Mouse (Mus musculus) limb, embryonic 11.5 days (tissue): ENCODE results near the gene Ccdc9. TPM values are rescaled to one million over a fixed set of nuclear protein-coding genes. Genes with fewer than 3 reads are reported as not detected.
A peak's percentile ranks its signal among the peaks of the same experiment; 100 is the strongest.

ENCODE experiments used
- ATAC-seq: fragments of 200-750 bp; cut with Nextera tagmentation; 2 replicates; pipeline ENCODE4 v1.8.0; 2017; ENCODE audit warnings: low read depth; ENCODE audit not compliant: insufficient number of reproducible peaks, low FRiP score, low TSS enrichment
- DNase-seq: peaks from one replicate; pipeline ENCODE4 v3.0.0-alpha.2; 2015; ENCODE audit warnings: low spot score
- H3K27ac ChIP-seq: fragments of 300-500 bp; sonication (generic); replicated peaks from 2 replicates; pipeline ENCODE4 v1.5.1; 2014; ENCODE audit warnings: low read depth, mild to moderate bottlenecking, low read length
- H3K27me3 ChIP-seq: fragments of 300-500 bp; sonication (generic); 2 replicates; pipeline ENCODE4 v1.6.1; 2014; ENCODE audit warnings: mild to moderate bottlenecking, low read length, mixed read lengths; ENCODE audit not compliant: control insufficient read depth, insufficient read depth
- H3K36me3 ChIP-seq: fragments of 300-500 bp; sonication (generic); 2 replicates; pipeline ENCODE4 v1.6.1; 2014; ENCODE audit warnings: mild to moderate bottlenecking, low read length, moderate library complexity, mixed read lengths; ENCODE audit not compliant: control insufficient read depth, insufficient read depth
- H3K4me1 ChIP-seq: fragments of 300-500 bp; sonication (generic); 2 replicates; pipeline ENCODE4 v1.6.1; 2014; ENCODE audit warnings: low read length, mixed read lengths; ENCODE audit not compliant: control insufficient read depth, insufficient read depth
- H3K4me2 ChIP-seq: fragments of 300-500 bp; sonication (generic); 2 replicates; pipeline ENCODE4 v1.6.1; 2014; ENCODE audit warnings: low read depth, mild to moderate bottlenecking, moderate library complexity; ENCODE audit not compliant: severe bottlenecking
- H3K4me3 ChIP-seq: fragments of 300-500 bp; sonication (generic); 2 replicates; pipeline ENCODE4 v1.5.1; 2014; ENCODE audit warnings: low read depth, low read length
- H3K9ac ChIP-seq: fragments of 300-500 bp; sonication (generic); 2 replicates; pipeline ENCODE4 v1.6.1; 2014; ENCODE audit warnings: mild to moderate bottlenecking, low read length
- H3K9me3 ChIP-seq: fragments of 300-500 bp; sonication (generic); 2 replicates; pipeline ENCODE4 v1.6.1; 2016; ENCODE audit warnings: low read length; ENCODE audit not compliant: control insufficient read depth
- WGBS: fragments of 180-500 bp; shearing (Covaris S2); extraction: QIAGEN DNeasy Blood & Tissue Kit; methylation state at CpG from one replicate; pipeline ENCODE4 v1.1.7; 2014; 5-methylcytosine and 5-hydroxymethylcytosine counted together
- polyA plus RNA-seq: library from polyadenylated mRNA; unstranded; fragments of >200 nt; fragmentation: Nextera tagmentation; extraction: Ambion mirVana; gene quantifications from 2 replicates; pipeline ENCODE4 v1.2.1, GENCODE M21; 2014

Ccdc9 gene
- polyA plus RNA-seq, 1 experiment from 2014 or later = 20.2 TPM

DNA sequence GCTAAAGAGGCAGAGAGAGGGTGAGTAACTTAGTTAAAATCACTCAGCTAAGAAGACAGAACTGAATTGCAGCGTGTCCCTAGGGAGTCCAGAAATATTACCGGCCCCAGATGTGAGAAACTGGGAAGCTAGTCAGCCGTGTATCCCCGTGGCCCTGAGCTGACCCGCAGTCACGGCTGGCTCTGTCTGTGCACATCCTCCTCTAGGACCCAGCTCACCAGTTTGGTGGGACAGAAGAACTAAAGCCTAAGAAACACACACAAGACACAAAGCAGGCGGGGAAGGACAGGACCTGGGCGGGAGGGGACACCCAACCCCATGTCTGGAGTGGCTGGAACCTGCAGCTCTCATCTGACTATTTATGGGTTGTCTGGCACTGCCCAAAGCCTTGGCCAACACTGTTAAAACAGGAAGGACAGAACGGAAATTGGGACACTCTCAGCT, 47.0 kb downstream of the Ccdc9 start:
- Histone ChIP-seq H3K9me3 (no peaks in the 10 kb centered on the region), H3K4me1 (no peaks in the 10 kb centered on the region), H3K27me3 (no peaks in the 10 kb centered on the region), H3K4me2 (no peak overlapping the region), H3K27ac (no peak overlapping the region), H3K36me3 (no peaks in the 10 kb centered on the region), H3K9ac (no peak overlapping the region), H3K4me3 (no peak overlapping the region)
- ATAC-seq (no peak), DNase-seq (no peak)
- 70% methylated on average over 9 of the region's 9 CpGs for WGBS

DNA sequence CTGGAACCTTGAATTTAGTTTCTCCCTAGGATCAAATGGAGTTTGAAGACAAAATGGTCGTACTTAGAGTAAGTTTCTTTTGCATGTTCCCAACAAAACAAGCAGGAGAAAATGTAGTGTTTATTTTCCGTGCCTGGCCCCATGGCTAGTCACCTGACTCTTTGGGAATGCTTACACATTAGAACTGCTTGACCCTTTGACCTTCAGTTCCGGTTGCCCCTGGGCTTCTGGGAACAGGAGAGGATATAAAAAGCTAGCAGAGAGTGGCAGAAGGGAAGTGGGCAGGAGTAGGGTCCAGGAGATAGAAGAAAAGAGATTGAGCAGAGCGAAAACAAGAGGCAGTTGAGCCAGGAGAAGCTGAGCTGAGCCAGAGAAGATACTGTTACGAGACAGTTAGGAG, 56.7 kb downstream of the Ccdc9 start:
- no peak overlapping the region for H3K9ac ChIP-seq
- peaks cover 7% of the 10 kb centered on the region for H3K4me1 ChIP-seq
- DNase-seq = peak; percentile 67
- H3K36me3 ChIP-seq = no peaks in the 10 kb centered on the region
- peaks cover 4% of the 10 kb centered on the region; the same call in 1 of the 2 replicates for H3K9me3 ChIP-seq
- H3K4me2 ChIP-seq = no peak overlapping the region
- no peak overlapping the region for H3K27ac ChIP-seq
- H3K4me3 ChIP-seq = no peak overlapping the region
- no peak for ATAC-seq
- H3K27me3 ChIP-seq = no peaks in the 10 kb centered on the region
- WGBS = 32% methylated on average over 5 of the region's 5 CpGs

Other genes with a start within 250 kb of the Ccdc9 start
- gene Bicra, start 238.9 kb downstream of the Ccdc9 start, polyA plus RNA-seq = 9.3 and 10.1 TPM in 2 replicates
- not detected in 2 replicates for gene Zfp541, start 225.0 kb downstream of the Ccdc9 start, polyA plus RNA-seq
- 182 and 203 TPM in 2 replicates for gene Napa, start 188.3 kb downstream of the Ccdc9 start, polyA plus RNA-seq
- 22.5 and 23.5 TPM in 2 replicates for gene Kptn, start 166.9 kb downstream of the Ccdc9 start, polyA plus RNA-seq
- gene Slc8a2, start 157.0 kb downstream of the Ccdc9 start, polyA plus RNA-seq = 0.10 and 0.12 TPM in 2 replicates
- 9.6 TPM in 2 replicates for gene Meis3, start 111.7 kb downstream of the Ccdc9 start, polyA plus RNA-seq
- 8.5 and 9.4 TPM in 2 replicates for gene Dhx34, start 64.8 kb downstream of the Ccdc9 start, polyA plus RNA-seq
- 0.07 TPM in 1 of 2 replicates, not detected in the other for gene C5ar2, start 42.6 kb downstream of the Ccdc9 start, polyA plus RNA-seq
- 0.38 and 0.55 TPM in 2 replicates for gene C5ar1, start 27.3 kb downstream of the Ccdc9 start, polyA plus RNA-seq
- gene Inafm1, start 13.2 kb downstream of the Ccdc9 start, polyA plus RNA-seq = 7.9 and 9.6 TPM in 2 replicates
- gene Bbc3, start 21.6 kb upstream of the Ccdc9 start, polyA plus RNA-seq = 5.0 and 6.8 TPM in 2 replicates
- gene Sae1, start 101.0 kb upstream of the Ccdc9 start, polyA plus RNA-seq = 434 and 441 TPM in 2 replicates
- gene Zc3h4, start 114.1 kb upstream of the Ccdc9 start, polyA plus RNA-seq = 18.6 and 20.0 TPM in 2 replicates
- 62.0 and 71.4 TPM in 2 replicates for gene Tmem160, start 166.0 kb upstream of the Ccdc9 start, polyA plus RNA-seq
- 0.10 TPM in 1 of 2 replicates, not detected in the other for gene Npas1, start 190.9 kb upstream of the Ccdc9 start, polyA plus RNA-seq